Mouse (Mus musculus): Measurements from ENCODE around the gene Armh2. TPM values are rescaled to one million over a fixed set of nuclear protein-coding genes. Genes with fewer than 3 reads are reported as not detected.

The Armh2 gene
- polyA plus RNA-seq, 1 experiment from 2014 or later = not detected

- ATAC-seq (ENCODE audit: insufficient number of reproducible peaks, low FRiP score, low TSS enrichment, low read depth) = no peak
- Histone ChIP-seq H3K9ac (ENCODE audit: low read length) (no peak overlapping the region), H3K36me3 (ENCODE audit: control insufficient read depth, insufficient read depth, low read length) (no peaks in the 10 kb centered on the region), H3K9me3 (ENCODE audit: control insufficient read depth, low read length) (no peaks in the 10 kb centered on the region), H3K4me1 (ENCODE audit: control insufficient read depth, insufficient read depth, low read length) (no peaks in the 10 kb centered on the region), H3K27me3 (ENCODE audit: control insufficient read depth, insufficient read depth, low read length) (no peaks in the 10 kb centered on the region), H3K27ac (replicated peaks; ENCODE audit: low read depth, low read length) (no peak overlapping the region), H3K4me2 (ENCODE audit: low read depth, severe bottlenecking) (no peak overlapping the region), H3K4me3 (ENCODE audit: low read depth, low read length) (no peak overlapping the region)
- 87% methylated on average over 9 of the region's 9 CpGs for WGBS
- DNase-seq (ENCODE audit: low spot score) = no peak
These were observed 26.6 kb upstream of the Armh2 start for GRCm38 (mm10) chr13:24714360-24714885.

- Histone ChIP-seq H3K4me1 (ENCODE audit: control insufficient read depth, insufficient read depth, low read length) (no peaks in the 10 kb centered on the region), H3K9ac (ENCODE audit: low read length) (no peak overlapping the region), H3K27me3 (ENCODE audit: control insufficient read depth, insufficient read depth, low read length) (no peaks in the 10 kb centered on the region), H3K36me3 (ENCODE audit: control insufficient read depth, insufficient read depth, low read length) (no peaks in the 10 kb centered on the region), H3K9me3 (ENCODE audit: control insufficient read depth, low read length) (no peaks in the 10 kb centered on the region), H3K4me3 (ENCODE audit: low read depth, low read length) (no peak overlapping the region), H3K4me2 (ENCODE audit: low read depth, severe bottlenecking) (no peak overlapping the region), H3K27ac (replicated peaks; ENCODE audit: low read depth, low read length) (no peak overlapping the region)
- ATAC-seq (ENCODE audit: insufficient number of reproducible peaks, low FRiP score, low TSS enrichment, low read depth) (no peak), DNase-seq (ENCODE audit: low spot score) (no peak)
- WGBS = 78% methylated on average over 5 of the region's 5 CpGs
These were observed 25.4 kb upstream of the Armh2 start for GRCm38 (mm10) chr13:24715601-24716000.

DNA sequence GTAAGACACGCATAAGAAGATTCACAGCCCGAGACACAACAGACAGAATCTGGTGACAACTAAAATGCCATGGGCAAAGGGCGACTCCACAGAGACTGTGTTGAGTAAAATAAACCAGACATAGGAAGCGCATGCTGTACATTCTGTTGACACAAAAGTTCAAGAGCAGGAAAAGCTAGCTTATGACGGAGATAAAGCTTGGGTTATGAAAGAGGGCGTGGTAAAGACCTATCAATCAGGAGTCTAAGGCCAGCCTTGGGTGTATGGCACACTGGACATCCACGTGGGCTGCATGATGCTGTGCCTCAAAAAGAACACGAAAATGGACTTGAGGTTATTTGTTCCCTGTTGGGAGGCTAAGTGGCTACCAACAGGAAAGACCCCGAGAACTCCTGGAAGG, 24.6 kb upstream of the Armh2 start:
- Histone ChIP-seq H3K4me3 (ENCODE audit: low read depth, low read length) (no peak overlapping the region), H3K4me2 (ENCODE audit: low read depth, severe bottlenecking) (no peak overlapping the region), H3K9ac (ENCODE audit: low read length) (no peak overlapping the region), H3K27ac (replicated peaks; ENCODE audit: low read depth, low read length) (no peak overlapping the region), H3K27me3 (ENCODE audit: control insufficient read depth, insufficient read depth, low read length) (no peaks in the 10 kb centered on the region), H3K4me1 (ENCODE audit: control insufficient read depth, insufficient read depth, low read length) (no peaks in the 10 kb centered on the region), H3K36me3 (ENCODE audit: control insufficient read depth, insufficient read depth, low read length) (no peaks in the 10 kb centered on the region), H3K9me3 (ENCODE audit: control insufficient read depth, low read length) (no peaks in the 10 kb centered on the region)
- 89% methylated on average over 9 of the region's 9 CpGs for WGBS
- DNase-seq (ENCODE audit: low spot score) (no peak), ATAC-seq (ENCODE audit: insufficient number of reproducible peaks, low FRiP score, low TSS enrichment, low read depth) (no peak)

DNA sequence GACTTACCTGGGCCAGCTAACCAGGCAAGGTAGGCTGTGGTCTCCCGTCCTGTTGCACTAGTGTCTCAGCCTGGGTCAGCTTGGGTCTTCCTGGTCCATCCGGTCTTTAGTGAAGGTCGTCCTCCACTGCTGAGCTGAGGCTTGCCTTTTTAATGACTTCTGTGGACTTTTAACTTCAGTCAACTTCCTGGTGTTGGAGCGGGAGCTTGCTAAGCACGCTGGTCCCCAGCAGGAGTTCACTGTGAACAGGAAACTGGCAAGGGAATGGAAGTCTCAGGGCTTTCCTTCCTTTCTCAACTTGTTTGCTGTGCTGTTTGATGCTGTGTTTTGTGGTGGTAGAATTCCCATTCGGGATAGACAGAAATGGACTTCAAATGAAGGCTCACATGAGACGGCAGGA, 23.4 kb upstream of the Armh2 start:
- no peaks in the 10 kb centered on the region for H3K36me3 ChIP-seq (ENCODE audit: control insufficient read depth, insufficient read depth, low read length)
- no peak overlapping the region for H3K27ac ChIP-seq (replicated peaks; ENCODE audit: low read depth, low read length)
- H3K27me3 ChIP-seq (ENCODE audit: control insufficient read depth, insufficient read depth, low read length) = no peaks in the 10 kb centered on the region

DNA sequence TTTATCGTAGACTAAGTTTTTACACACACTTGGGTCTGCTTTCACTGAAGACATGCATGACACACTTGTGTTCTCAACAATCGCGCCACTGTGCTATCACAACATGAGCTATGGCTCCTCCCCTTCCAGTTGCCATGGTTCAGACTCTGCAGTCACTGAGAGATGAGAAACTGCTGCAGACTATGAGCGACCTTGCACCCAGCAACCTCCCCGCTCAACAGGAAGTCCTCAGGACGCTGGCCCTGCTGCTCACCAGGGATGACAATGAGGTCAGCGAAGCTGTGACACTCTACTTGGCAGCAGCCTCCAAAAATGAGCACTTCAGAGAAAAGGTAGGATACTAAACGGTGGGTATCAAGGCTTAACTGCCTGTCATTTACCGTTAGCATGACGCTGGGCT, 19.5 kb upstream of the Armh2 start:
- DNase-seq (ENCODE audit: low spot score) (no peak), ATAC-seq (ENCODE audit: insufficient number of reproducible peaks, low FRiP score, low TSS enrichment, low read depth) (no peak)
- Histone ChIP-seq H3K4me3 (ENCODE audit: low read depth, low read length) (no peak overlapping the region), H3K9ac (ENCODE audit: low read length) (no peak overlapping the region), H3K4me2 (ENCODE audit: low read depth, severe bottlenecking) (no peak overlapping the region), H3K36me3 (ENCODE audit: control insufficient read depth, insufficient read depth, low read length) (no peaks in the 10 kb centered on the region), H3K27ac (replicated peaks; ENCODE audit: low read depth, low read length) (no peak overlapping the region), H3K27me3 (ENCODE audit: control insufficient read depth, insufficient read depth, low read length) (no peaks in the 10 kb centered on the region), H3K9me3 (ENCODE audit: control insufficient read depth, low read length) (no peaks in the 10 kb centered on the region), H3K4me1 (ENCODE audit: control insufficient read depth, insufficient read depth, low read length) (no peaks in the 10 kb centered on the region)
- 81% methylated on average over 10 of the region's 10 CpGs for WGBS

More for the DNA sequence above, 23.4 kb upstream of the Armh2 start:
- DNase-seq (ENCODE audit: low spot score) = no peak
- Histone ChIP-seq H3K4me1 (ENCODE audit: control insufficient read depth, insufficient read depth, low read length) (no peaks in the 10 kb centered on the region), H3K4me2 (ENCODE audit: low read depth, severe bottlenecking) (no peak overlapping the region), H3K4me3 (ENCODE audit: low read depth, low read length) (no peak overlapping the region), H3K9me3 (ENCODE audit: control insufficient read depth, low read length) (no peaks in the 10 kb centered on the region), H3K9ac (ENCODE audit: low read length) (no peak overlapping the region)
- ATAC-seq (ENCODE audit: insufficient number of reproducible peaks, low FRiP score, low TSS enrichment, low read depth) = no peak
- WGBS = 61% methylated on average over 7 of the region's 7 CpGs

- WGBS = 60% methylated on average over 8 of the region's 8 CpGs
- Histone ChIP-seq H3K9me3 (ENCODE audit: control insufficient read depth, low read length) (no peaks in the 10 kb centered on the region), H3K4me2 (ENCODE audit: low read depth, severe bottlenecking) (no peak overlapping the region), H3K27me3 (ENCODE audit: control insufficient read depth, insufficient read depth, low read length) (no peaks in the 10 kb centered on the region), H3K9ac (ENCODE audit: low read length) (no peak overlapping the region), H3K4me3 (ENCODE audit: low read depth, low read length) (no peak overlapping the region), H3K4me1 (ENCODE audit: control insufficient read depth, insufficient read depth, low read length) (no peaks in the 10 kb centered on the region), H3K36me3 (ENCODE audit: control insufficient read depth, insufficient read depth, low read length) (no peaks in the 10 kb centered on the region), H3K27ac (replicated peaks; ENCODE audit: low read depth, low read length) (no peak overlapping the region)
- no peak for ATAC-seq (ENCODE audit: insufficient number of reproducible peaks, low FRiP score, low TSS enrichment, low read depth)
- no peak for DNase-seq (ENCODE audit: low spot score)
These were observed 17.2 kb upstream of the Armh2 start for GRCm38 (mm10) chr13:24723699-24724394.

GRCm38 (mm10) chr13:24724395-24724759, 16.7 kb upstream of the Armh2 start:
- DNase-seq (ENCODE audit: low spot score) = no peak
- no peaks in the 10 kb centered on the region for H3K4me1 ChIP-seq (ENCODE audit: control insufficient read depth, insufficient read depth, low read length)
- H3K4me3 ChIP-seq (ENCODE audit: low read depth, low read length) = no peak overlapping the region
- no peaks in the 10 kb centered on the region for H3K36me3 ChIP-seq (ENCODE audit: control insufficient read depth, insufficient read depth, low read length)
- H3K27me3 ChIP-seq (ENCODE audit: control insufficient read depth, insufficient read depth, low read length) = no peaks in the 10 kb centered on the region
- ATAC-seq (ENCODE audit: insufficient number of reproducible peaks, low FRiP score, low TSS enrichment, low read depth) = no peak
- no peaks in the 10 kb centered on the region for H3K9me3 ChIP-seq (ENCODE audit: control insufficient read depth, low read length)
- no peak overlapping the region for H3K27ac ChIP-seq (replicated peaks; ENCODE audit: low read depth, low read length)
- WGBS = 63% methylated on average over 4 of the region's 4 CpGs
- H3K4me2 ChIP-seq (ENCODE audit: low read depth, severe bottlenecking) = no peak overlapping the region
- H3K9ac ChIP-seq (ENCODE audit: low read length) = no peak overlapping the region

GRCm38 (mm10) chr13:24729128-24729527, 11.9 kb upstream of the Armh2 start:
- no peak for ATAC-seq (ENCODE audit: insufficient number of reproducible peaks, low FRiP score, low TSS enrichment, low read depth)
- 91% methylated on average over 5 of the region's 5 CpGs for WGBS
- Histone ChIP-seq H3K9me3 (ENCODE audit: control insufficient read depth, low read length) (no peaks in the 10 kb centered on the region), H3K4me1 (ENCODE audit: control insufficient read depth, insufficient read depth, low read length) (no peaks in the 10 kb centered on the region), H3K4me2 (ENCODE audit: low read depth, severe bottlenecking) (no peak overlapping the region), H3K27ac (replicated peaks; ENCODE audit: low read depth, low read length) (no peak overlapping the region), H3K27me3 (ENCODE audit: control insufficient read depth, insufficient read depth, low read length) (no peaks in the 10 kb centered on the region), H3K36me3 (ENCODE audit: control insufficient read depth, insufficient read depth, low read length) (no peaks in the 10 kb centered on the region), H3K9ac (ENCODE audit: low read length) (no peak overlapping the region), H3K4me3 (ENCODE audit: low read depth, low read length) (no peak overlapping the region)
- no peak for DNase-seq (ENCODE audit: low spot score)

GRCm38 (mm10) chr13:24734502-24734901, 6.5 kb upstream of the Armh2 start:
- Histone ChIP-seq H3K27ac (replicated peaks; ENCODE audit: low read depth, low read length) (no peak overlapping the region), H3K27me3 (ENCODE audit: control insufficient read depth, insufficient read depth, low read length) (no peaks in the 10 kb centered on the region), H3K4me3 (ENCODE audit: low read depth, low read length) (no peak overlapping the region), H3K9me3 (ENCODE audit: control insufficient read depth, low read length) (no peaks in the 10 kb centered on the region), H3K36me3 (ENCODE audit: control insufficient read depth, insufficient read depth, low read length) (no peaks in the 10 kb centered on the region), H3K4me2 (ENCODE audit: low read depth, severe bottlenecking) (no peak overlapping the region), H3K9ac (ENCODE audit: low read length) (no peak overlapping the region), H3K4me1 (ENCODE audit: control insufficient read depth, insufficient read depth, low read length) (no peaks in the 10 kb centered on the region)
- ATAC-seq (ENCODE audit: insufficient number of reproducible peaks, low FRiP score, low TSS enrichment, low read depth) (no peak), DNase-seq (ENCODE audit: low spot score) (no peak)
- WGBS = 87% methylated on average over 5 of the region's 5 CpGs
